Mouse (Mus musculus) kidney, adult 11 months (tissue): ENCODE measurements around the gene Exoc6.
"Not testable (repeated sequence)": the region's sequence is repeated elsewhere in the genome, so short reads cannot be mapped to it uniquely, and the experiment has no call there.

Experiments
- DNase-seq: peaks from one replicate; pipeline ENCODE4 v3.0.0; 2022

Gene Exoc6

DNA sequence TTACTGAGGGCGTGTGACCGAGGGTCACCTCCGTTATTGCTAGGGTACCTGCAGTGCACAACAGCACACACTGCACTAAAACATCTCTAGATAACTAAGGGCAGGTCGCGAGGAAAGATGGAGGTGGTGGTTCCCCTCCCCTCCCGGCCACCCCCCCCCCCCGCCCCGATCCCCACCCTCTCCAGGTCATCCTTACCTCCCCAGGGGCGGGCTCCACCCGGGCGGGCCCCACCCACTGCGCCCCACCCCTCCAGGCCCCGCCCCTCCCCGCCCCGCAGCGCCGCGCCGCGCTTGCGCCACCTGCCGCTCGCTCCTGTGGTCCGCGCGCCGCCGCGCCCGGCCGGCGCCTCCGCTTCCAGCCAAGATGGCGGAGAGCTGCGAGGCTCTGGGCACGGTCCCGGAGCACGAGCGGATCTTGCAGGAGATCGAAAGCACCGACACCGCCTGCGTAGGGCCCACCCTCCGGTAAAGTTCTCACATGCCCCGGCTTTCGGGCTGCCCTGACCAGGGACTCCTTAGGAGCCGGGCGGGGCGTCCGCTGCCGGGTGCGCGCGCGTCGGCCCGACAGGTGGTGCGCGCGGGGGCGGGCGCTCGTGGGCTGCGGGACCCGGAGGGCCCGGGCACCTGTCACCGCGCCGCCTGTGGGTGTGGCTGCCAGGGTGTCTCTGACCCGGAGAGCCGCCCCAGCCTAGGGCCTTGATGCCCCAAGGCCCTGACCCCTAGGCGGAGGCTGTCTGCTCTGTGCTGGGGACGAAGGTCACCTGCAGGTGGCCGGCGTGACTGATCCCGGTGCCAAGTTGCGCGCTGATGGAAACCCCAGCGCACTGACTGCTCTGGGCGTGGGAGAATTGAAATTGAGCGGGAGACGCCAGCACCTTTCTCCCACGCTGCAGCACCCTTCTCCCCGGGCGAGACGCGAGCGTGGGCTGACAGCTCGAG is at the start of gene Exoc6:
Gene Exoc6, plus strand, starts transcription at position 318 of the 939 bp plus-strand sequence.
- DNase-seq = peak; percentile 84

GRCm38 (mm10) chr19:37502996-37503395 is 47.2 kb upstream of the Exoc6 start:
- DNase-seq = no peak

GRCm38 (mm10) chr19:37506066-37506465 is 44.2 kb upstream of the Exoc6 start:
- DNase-seq = no peak

- no peak for DNase-seq
Measured at GRCm38 (mm10) chr19:37506614-37507013, 43.6 kb upstream of the Exoc6 start.

DNA sequence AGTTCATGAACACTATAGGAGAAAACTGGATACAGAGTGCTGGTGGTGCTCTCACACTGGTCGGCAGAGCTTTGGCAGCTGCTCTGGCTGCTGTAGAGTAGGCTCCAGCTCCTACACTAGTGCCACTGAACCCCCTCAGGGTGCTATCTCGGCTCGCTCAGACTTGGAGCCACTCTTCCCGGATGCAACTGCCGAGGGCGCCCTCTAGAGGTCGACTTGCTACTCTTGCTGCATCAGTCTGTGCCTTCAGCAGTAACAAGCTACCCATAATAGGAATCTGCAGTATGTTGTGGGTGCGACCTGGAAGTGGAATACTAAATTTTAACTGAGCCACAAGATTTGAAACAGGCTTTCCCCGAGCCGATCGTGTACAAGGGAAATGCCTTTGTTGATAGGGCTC is 40.5 kb upstream of the Exoc6 start:
- DNase-seq = peak; percentile 45

DNA sequence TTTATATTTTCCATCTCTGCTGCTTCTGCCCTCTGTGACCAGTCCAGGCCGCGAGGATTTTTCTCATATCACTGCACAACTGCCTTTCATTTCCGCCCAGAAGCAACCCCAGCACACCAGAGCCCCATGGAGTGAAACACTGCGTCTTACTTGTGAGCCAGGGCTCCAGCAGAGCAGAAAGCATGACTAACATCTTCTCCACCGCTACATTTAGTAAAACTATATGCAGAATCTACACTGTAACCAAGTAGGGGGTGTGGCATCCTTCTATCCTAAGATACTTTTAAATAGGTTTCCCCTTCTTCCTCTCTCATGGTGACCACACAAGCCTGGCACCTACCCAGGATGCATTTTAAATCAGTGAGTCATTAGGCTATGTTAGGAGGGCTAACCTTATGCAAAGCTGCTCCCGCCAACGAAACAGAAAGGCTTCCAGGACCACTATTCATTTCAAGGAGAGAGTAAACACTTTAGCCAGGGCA is 35.4 kb upstream of the Exoc6 start:
- no peak for DNase-seq

DNA sequence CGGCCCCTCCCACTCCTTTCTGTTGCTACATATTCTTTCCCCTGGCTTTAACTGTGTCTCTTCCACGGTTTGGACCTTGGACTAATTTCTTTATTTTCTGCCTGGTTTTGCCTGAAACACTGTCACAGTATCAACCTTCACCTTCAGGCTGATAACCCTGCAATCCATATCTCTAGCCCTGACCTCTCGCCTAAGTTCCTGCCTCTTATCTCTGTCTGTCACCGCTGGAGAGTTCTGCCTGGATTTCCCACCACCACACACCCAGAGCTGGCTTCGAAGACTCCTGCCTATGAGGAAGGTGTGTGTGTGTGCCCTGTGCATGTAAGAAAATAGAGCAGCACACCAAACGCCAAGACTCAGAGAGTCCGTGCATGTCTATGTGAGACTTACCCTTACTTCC is 32.8 kb upstream of the Exoc6 start:
- no peak for DNase-seq

DNA sequence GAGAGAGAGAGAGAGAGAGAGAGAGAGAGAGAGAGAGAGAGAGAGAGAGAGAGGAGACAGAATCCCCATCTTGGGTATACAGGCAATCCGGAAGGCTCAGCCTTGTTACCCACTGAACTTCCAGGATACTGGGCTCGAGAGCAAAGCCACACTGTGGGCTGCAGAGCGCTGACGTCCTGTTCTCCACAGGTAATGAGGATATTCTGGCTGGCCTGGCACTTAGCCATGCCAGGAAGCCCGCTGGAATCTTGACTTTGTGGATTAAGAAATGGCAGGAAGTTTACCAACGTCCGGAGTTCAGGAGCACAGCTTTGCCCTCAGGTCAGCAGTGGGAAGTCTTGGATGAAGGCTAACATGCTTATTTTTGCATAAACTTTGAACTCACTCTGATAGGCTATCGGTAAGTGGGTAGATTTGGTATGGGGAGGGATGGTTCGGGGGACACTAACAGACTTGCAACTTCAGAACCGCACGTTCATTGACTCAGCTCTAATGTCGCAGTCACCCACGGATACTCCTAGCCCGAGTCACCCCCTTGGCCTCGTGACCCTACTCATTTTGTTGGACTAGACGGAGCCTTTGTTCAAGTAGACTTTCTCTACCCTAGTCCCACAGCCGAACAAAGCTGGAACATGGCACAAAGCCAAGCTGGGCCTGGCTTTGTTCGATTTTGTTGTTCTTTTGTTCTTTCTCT is 29.3 kb upstream of the Exoc6 start:
- no peak for DNase-seq

- no peak for DNase-seq
Measured at GRCm38 (mm10) chr19:37521434-37521781, 28.8 kb upstream of the Exoc6 start.

GRCm38 (mm10) chr19:37523280-37524062 is 26.7 kb upstream of the Exoc6 start:
- DNase-seq = no peak

DNA sequence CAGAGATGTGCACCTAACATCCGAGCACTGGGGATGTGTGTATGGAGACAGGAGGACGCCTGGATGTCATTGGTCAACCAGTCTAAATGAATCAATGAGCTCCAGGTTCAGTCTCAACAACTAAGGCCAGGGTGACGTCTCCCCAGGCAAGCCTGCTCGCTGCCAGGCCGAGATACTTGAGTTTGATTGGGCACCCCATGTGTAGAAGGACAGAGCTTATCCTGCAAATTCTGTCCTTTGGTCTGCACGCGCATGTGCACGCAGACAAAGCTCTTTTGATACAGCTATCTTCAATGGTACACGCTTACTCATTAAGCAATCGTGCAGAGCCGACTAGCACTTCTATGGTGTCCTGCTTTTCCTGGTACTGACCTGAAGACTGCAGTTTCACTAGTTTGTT is 24.3 kb upstream of the Exoc6 start:
- no peak for DNase-seq

- no peak for DNase-seq
Measured at GRCm38 (mm10) chr19:37526768-37527167, 23.4 kb upstream of the Exoc6 start.

- DNase-seq = not testable (repeated sequence)
Measured at GRCm38 (mm10) chr19:37527736-37528135, 22.5 kb upstream of the Exoc6 start.

DNA sequence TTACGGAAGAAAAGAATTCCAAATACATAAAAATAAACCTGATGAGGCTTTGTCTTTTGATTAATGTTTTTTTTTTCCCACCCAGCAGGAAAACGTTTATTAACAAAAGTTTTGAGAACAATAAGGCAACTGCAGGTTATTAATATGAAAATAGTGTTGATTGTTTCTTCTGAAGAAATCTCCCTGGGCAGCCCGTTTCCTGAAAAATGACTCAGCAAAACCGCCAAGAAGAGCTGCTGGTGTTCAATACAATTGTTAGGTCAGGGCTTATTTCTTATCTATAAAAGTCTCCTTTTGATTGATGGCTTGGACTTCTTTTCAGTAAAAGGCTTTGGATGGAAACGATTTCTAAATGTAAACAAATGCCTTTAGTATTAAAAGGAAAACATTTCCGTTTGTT is 21.6 kb upstream of the Exoc6 start:
- no peak for DNase-seq

DNA sequence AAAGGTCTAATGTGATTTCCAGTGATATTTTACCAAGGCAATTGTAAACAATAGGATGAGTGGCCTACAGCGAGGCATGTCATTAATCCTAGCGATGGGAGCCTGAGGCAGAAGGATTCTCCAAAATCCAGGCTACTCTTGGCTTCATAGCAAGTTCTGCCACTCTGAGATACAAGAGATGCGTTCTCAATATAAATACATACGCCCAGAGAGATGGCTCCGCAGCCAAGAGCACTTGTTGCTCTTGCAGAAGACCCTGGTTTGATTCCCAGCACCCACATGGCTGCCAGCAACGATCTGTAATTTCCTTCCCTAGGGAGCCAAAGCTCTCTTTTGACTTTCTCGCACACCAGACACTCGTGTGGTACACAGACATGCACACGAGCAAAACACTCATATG is 20.9 kb upstream of the Exoc6 start:
- DNase-seq = no peak

GRCm38 (mm10) chr19:37529975-37530515 is 20.2 kb upstream of the Exoc6 start:
- no peak for DNase-seq

GRCm38 (mm10) chr19:37530601-37531000 is 19.6 kb upstream of the Exoc6 start:
- DNase-seq = no peak

DNA sequence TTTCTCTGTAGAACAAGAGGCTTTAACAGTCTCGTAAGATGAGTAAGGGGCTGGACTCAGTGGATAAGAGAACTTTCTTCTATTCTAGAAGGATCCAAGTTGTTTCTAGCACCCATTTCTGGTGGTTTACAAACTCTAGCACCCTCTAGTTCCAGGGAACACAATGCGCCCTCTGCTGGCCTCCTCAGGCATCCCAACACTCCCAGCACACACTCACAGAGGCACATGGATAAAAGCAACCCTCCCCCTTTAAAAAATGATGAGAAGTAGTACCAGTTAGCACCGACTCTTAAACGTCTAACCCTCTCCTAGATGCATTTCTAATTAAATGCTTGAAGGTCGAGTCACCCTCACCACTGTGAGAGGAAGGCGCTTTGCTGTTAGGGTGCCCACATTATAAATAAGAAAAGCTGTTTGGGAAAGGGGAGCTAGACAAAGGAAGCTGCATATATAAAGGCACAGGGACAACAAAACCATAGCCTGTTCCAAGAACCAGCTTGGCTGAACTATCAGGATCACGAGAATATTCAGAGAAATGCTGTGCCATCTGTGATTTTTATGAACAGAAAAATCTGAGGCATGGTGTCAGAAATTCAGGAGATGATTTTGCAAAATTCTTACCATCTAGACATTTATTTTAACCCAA is 18.9 kb upstream of the Exoc6 start:
- DNase-seq = no peak

GRCm38 (mm10) chr19:37533196-37533595 is 17.0 kb upstream of the Exoc6 start:
- DNase-seq = no peak

GRCm38 (mm10) chr19:37534737-37535365 is 15.4 kb upstream of the Exoc6 start:
- DNase-seq = no peak

DNA sequence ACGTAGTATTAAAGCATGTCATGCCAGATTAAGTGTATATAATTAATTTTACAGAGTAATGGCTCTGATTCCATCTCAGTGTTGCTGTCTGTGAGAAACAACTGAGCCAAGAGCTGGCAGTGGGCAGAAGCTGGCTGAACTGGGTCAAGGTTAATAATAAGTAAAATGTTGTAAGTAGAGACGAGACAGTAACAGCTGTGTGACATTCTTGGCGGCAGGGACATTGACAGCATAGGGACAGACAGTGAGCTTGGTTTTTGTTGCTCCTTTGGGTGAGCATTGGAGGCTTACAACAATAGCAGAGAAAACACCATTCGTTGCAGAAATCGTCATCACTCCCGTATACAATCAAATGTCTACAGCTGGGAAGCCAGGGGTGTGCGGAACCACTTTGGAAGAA is 13.8 kb upstream of the Exoc6 start:
- DNase-seq = no peak

DNA sequence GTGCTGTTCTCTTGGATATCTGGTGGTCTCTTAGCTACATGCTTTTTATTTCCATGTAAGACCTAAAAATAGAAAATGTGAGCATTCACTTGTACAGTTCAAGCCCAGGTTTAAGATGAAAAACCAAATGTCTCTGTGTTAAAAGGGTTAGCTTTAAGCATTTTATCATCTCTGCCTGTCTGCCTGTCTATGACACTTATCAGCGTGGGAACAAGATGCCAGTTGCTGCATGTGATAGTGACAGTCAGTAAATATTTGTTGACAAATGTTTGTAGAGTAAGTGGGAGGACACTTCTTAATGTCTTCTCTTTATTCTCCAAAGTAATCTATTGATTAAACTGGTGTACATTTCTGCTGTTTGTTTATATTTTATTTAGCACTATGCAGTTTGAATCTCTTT is 12.5 kb upstream of the Exoc6 start:
- no peak for DNase-seq
